Mouse (Mus musculus): ENCODE results near the gene Oprl1. TPM values are rescaled to one million over a fixed set of nuclear protein-coding genes. Genes with fewer than 3 reads are reported as not detected.

Gene Oprl1
- polyA plus RNA-seq, 1 experiment from 2014 or later, result 102 TPM

DNA sequence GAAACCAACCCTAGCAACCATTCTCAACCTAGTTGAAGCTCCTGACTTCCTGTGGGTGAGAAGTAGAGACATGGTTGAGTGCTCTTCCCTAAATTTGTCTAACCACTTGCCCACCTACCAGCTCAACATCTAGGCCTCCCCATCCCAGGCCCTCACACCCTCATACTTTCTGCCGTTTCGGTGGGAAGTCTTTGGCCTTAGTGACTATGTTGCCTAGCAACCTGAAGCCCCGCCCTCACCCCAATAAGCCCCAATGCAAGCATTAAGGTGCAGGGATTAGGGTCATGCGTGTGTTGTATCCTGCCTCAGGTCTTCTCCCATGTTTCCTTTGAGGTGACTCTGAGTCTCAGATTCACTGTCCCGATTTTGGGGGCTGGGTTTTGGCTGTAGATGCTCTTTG, 16.6 kb upstream of the Oprl1 start, which contains the start of gene Lkaaear1:
Lkaaear1 (minus strand) TSS at position 202 of the 400 bp plus-strand sequence.
- Histone ChIP-seq H3K9me3 (ENCODE audit: control insufficient read depth, low read length) (no peaks in the 10 kb centered on the region), H3K27ac (no peak within 1 kb of the TSS), H3K27me3 (ENCODE audit: control insufficient read depth, insufficient read depth, low read length) (no peaks in the 10 kb centered on the region), H3K36me3 (replicated peaks; ENCODE audit: control insufficient read depth, insufficient read depth) (no peaks in the 10 kb centered on the region), H3K9ac (no peak within 1 kb of the TSS), H3K4me1 (replicated peaks; ENCODE audit: control insufficient read depth, insufficient read depth, low read length) (peaks cover under 1% of the 10 kb centered on the region; the same call in 1 of the 2 replicates), H3K4me2 (replicated peaks) (no peak within 1 kb of the TSS), H3K4me3 (replicated peaks; ENCODE audit: low read length) (no peak within 1 kb of the TSS)
- 47% methylated on average over 5 of the region's 5 CpGs for WGBS
- no peak for DNase-seq (ENCODE audit: low spot score)
- ATAC-seq (ENCODE audit: low FRiP score), result no peak

- no peak overlapping the region for H3K4me2 ChIP-seq (replicated peaks)
- no peaks in the 10 kb centered on the region for H3K9me3 ChIP-seq (ENCODE audit: control insufficient read depth, low read length)
- H3K27ac ChIP-seq, result no peak overlapping the region
- DNase-seq (ENCODE audit: low spot score) (peak; percentile 41), ATAC-seq (ENCODE audit: low FRiP score) (no peak)
- 42% methylated on average over 4 of the region's 4 CpGs for whole genome bisulfite sequencing
- no peaks in the 10 kb centered on the region for H3K27me3 ChIP-seq (ENCODE audit: control insufficient read depth, insufficient read depth, low read length)
- no peaks in the 10 kb centered on the region for H3K4me1 ChIP-seq (replicated peaks; ENCODE audit: control insufficient read depth, insufficient read depth, low read length)
- H3K9ac ChIP-seq, result no peak overlapping the region
- no peaks in the 10 kb centered on the region for H3K36me3 ChIP-seq (replicated peaks; ENCODE audit: control insufficient read depth, insufficient read depth)
- no peak overlapping the region for H3K4me3 ChIP-seq (replicated peaks; ENCODE audit: low read length)
These were observed 8.1 kb upstream of the Oprl1 start for GRCm38 (mm10) chr2:181706668-181707067.

DNA sequence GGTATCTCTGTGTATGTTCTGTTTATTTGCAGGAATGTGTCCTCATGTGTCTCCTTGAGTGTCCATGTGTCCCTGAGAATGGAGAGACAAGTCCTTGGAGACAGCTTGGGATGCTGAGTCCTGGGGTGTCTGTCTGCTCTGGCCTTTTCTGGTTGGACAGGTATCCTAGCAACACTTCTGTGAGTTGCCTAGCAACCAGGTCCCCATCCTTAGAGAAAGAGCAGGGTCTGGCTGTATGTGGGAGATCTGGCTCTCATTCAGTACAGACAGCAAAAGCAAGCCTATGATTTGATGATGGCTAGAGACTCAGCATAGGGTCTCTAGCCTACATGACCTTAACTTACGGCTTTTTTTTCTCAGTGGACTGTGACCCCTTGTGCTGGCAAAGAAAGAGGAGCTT, 1.1 kb upstream of the Oprl1 start:
- peaks cover 36% of the 10 kb centered on the region for H3K4me1 ChIP-seq (replicated peaks; ENCODE audit: control insufficient read depth, insufficient read depth, low read length)
- 23% methylated on average over 1 of the region's 1 CpGs for WGBS
- H3K36me3 ChIP-seq (replicated peaks; ENCODE audit: control insufficient read depth, insufficient read depth), result peaks cover 3% of the 10 kb centered on the region
- H3K9me3 ChIP-seq (ENCODE audit: control insufficient read depth, low read length), result no peaks in the 10 kb centered on the region
- peak overlapping the region; percentile 97 for H3K27ac ChIP-seq
- H3K9ac ChIP-seq, result peak overlapping the region; percentile 75
- H3K4me2 ChIP-seq (replicated peaks), result peak overlapping the region; percentile 83
- DNase-seq (ENCODE audit: low spot score), result peak; percentile 59
- peak; percentile 81 for ATAC-seq (ENCODE audit: low FRiP score)
- no peaks in the 10 kb centered on the region for H3K27me3 ChIP-seq (ENCODE audit: control insufficient read depth, insufficient read depth, low read length)
- 0 out of 2 replicates have a peak overlapping the region, but pooled peaks have one; percentile 6 for H3K4me3 ChIP-seq (replicated peaks; ENCODE audit: low read length)

GRCm38 (mm10) chr2:181715382-181715781, 566 bp downstream of the Oprl1 start:
- peaks cover 36% of the 10 kb centered on the region for H3K4me1 ChIP-seq (replicated peaks; ENCODE audit: control insufficient read depth, insufficient read depth, low read length)
- peak overlapping the region; percentile 97 for H3K27ac ChIP-seq
- H3K9ac ChIP-seq, result peak overlapping the region; percentile 75
- 46% methylated on average over 3 of the region's 3 CpGs for WGBS
- no peaks in the 10 kb centered on the region for H3K9me3 ChIP-seq (ENCODE audit: control insufficient read depth, low read length)
- H3K4me3 ChIP-seq (replicated peaks; ENCODE audit: low read length), result peak overlapping the region; percentile 53
- H3K36me3 ChIP-seq (replicated peaks; ENCODE audit: control insufficient read depth, insufficient read depth), result peaks cover 19% of the 10 kb centered on the region
- DNase-seq (ENCODE audit: low spot score) (no peak), ATAC-seq (ENCODE audit: low FRiP score) (peak; percentile 12)
- peak overlapping the region; percentile 83 for H3K4me2 ChIP-seq (replicated peaks)
- no peaks in the 10 kb centered on the region for H3K27me3 ChIP-seq (ENCODE audit: control insufficient read depth, insufficient read depth, low read length)

DNA sequence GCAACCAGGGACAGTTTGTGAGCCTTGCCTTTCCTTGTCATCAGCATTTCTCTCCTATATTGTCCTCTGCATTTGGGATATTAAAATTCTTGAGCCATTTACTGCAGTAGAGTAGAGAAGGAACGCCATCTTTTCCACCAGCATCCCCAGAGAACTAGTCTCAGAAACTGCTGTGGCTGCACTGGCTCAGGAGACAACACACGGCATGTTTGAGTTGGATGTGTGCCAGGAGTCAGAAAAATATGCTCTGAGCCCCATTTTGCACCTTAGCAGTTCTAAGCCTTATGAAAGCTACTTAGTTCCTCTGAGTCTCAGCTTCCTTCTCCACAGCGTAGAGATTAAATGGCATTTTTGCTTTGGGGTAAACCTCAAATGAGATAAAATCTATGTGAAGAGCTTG, 2.2 kb downstream of the Oprl1 start:
- no peaks in the 10 kb centered on the region for H3K9me3 ChIP-seq (ENCODE audit: control insufficient read depth, low read length)
- ATAC-seq (ENCODE audit: low FRiP score) (no peak), DNase-seq (ENCODE audit: low spot score) (no peak)
- no peaks in the 10 kb centered on the region for H3K27me3 ChIP-seq (ENCODE audit: control insufficient read depth, insufficient read depth, low read length)
- H3K36me3 ChIP-seq (replicated peaks; ENCODE audit: control insufficient read depth, insufficient read depth), result peaks cover 35% of the 10 kb centered on the region
- H3K4me2 ChIP-seq (replicated peaks), result peak overlapping the region; percentile 83
- 0 out of 2 replicates have a peak overlapping the region, but pooled peaks have one; percentile 4 for H3K9ac ChIP-seq
- 40% methylated on average over 3 of the region's 3 CpGs for WGBS
- peak overlapping the region; percentile 53 for H3K4me3 ChIP-seq (replicated peaks; ENCODE audit: low read length)
- H3K27ac ChIP-seq, result no peak overlapping the region
- peaks cover 36% of the 10 kb centered on the region for H3K4me1 ChIP-seq (replicated peaks; ENCODE audit: control insufficient read depth, insufficient read depth, low read length)

DNA sequence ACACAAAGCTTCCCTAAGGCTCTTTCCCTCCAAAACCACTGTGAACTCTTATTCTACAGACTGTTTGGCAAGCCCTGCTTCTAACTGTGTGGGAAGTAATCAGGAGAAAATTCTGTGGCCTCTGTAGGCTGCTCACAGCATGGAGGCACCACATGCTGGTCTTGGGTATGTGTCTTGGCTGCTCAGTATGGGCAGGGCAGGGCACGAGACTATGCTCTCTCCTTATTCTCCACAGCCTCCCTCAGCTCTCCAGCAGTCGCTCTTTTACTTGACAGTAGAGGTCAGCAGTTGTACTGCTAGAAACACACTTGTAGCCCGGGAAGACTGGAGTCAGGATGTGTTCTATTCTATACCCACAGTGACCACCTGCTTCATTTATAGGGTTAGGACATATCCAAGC, 5.2 kb downstream of the Oprl1 start:
- WGBS, result 21% methylated on average over 3 of the region's 3 CpGs
- ATAC-seq (ENCODE audit: low FRiP score) (no peak), DNase-seq (ENCODE audit: low spot score) (no peak)
- Histone ChIP-seq H3K27me3 (ENCODE audit: control insufficient read depth, insufficient read depth, low read length) (no peaks in the 10 kb centered on the region), H3K36me3 (replicated peaks; ENCODE audit: control insufficient read depth, insufficient read depth) (peaks cover 43% of the 10 kb centered on the region), H3K9me3 (ENCODE audit: control insufficient read depth, low read length) (no peaks in the 10 kb centered on the region), H3K4me2 (replicated peaks) (no peak overlapping the region), H3K27ac (no peak overlapping the region), H3K4me1 (replicated peaks; ENCODE audit: control insufficient read depth, insufficient read depth, low read length) (peaks cover 17% of the 10 kb centered on the region), H3K4me3 (replicated peaks; ENCODE audit: low read length) (no peak overlapping the region), H3K9ac (no peak overlapping the region)

DNA sequence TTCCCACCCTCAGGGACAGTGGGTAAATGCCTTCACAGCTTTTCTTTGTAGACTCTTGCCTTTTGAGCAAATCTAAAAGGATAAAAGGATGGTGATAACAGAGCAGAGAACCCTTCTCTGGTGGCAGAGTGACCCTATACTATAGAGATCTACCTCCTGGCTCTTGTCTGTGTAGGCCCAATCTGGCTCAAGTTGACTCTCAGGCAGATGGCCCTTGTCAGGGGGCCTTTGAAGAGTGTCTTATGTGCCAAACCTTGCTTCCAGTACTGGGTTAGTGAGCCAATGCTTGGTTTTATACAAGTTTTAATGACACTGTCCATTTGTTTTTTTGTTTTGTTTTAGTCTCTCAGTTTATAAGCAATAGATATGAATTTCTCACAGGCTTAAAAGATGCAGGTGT, 6.4 kb downstream of the Oprl1 start:
- H3K36me3 ChIP-seq (replicated peaks; ENCODE audit: control insufficient read depth, insufficient read depth), result peaks cover 51% of the 10 kb centered on the region
- no peak overlapping the region for H3K9ac ChIP-seq
- peaks cover 11% of the 10 kb centered on the region for H3K4me1 ChIP-seq (replicated peaks; ENCODE audit: control insufficient read depth, insufficient read depth, low read length)
- ATAC-seq (ENCODE audit: low FRiP score) (no peak), DNase-seq (ENCODE audit: low spot score) (no peak)
- no peak overlapping the region for H3K27ac ChIP-seq
- H3K9me3 ChIP-seq (ENCODE audit: control insufficient read depth, low read length), result no peaks in the 10 kb centered on the region
- H3K4me3 ChIP-seq (replicated peaks; ENCODE audit: low read length), result no peak overlapping the region
- no peak overlapping the region for H3K4me2 ChIP-seq (replicated peaks)
- no peaks in the 10 kb centered on the region for H3K27me3 ChIP-seq (ENCODE audit: control insufficient read depth, insufficient read depth, low read length)

- 18% methylated on average over 3 of the region's 3 CpGs for WGBS
- H3K27me3 ChIP-seq (ENCODE audit: control insufficient read depth, insufficient read depth, low read length), result no peaks in the 10 kb centered on the region
- H3K9ac ChIP-seq, result no peak overlapping the region
- no peak overlapping the region for H3K4me2 ChIP-seq (replicated peaks)
- ATAC-seq (ENCODE audit: low FRiP score) (no peak), DNase-seq (ENCODE audit: low spot score) (peak; percentile 74)
- 0 out of 2 replicates have a peak, but pooled peaks cover under 1% of the 10 kb centered on the region for H3K4me1 ChIP-seq (replicated peaks; ENCODE audit: control insufficient read depth, insufficient read depth, low read length)
- no peaks in the 10 kb centered on the region for H3K9me3 ChIP-seq (ENCODE audit: control insufficient read depth, low read length)
- peaks cover 61% of the 10 kb centered on the region for H3K36me3 ChIP-seq (replicated peaks; ENCODE audit: control insufficient read depth, insufficient read depth)
- no peak overlapping the region for H3K27ac ChIP-seq
- H3K4me3 ChIP-seq (replicated peaks; ENCODE audit: low read length), result no peak overlapping the region
These were observed 7.4 kb downstream of the Oprl1 start for GRCm38 (mm10) chr2:181722213-181722612.

- peak; percentile 48; the same call in 1 of the 2 replicates for ATAC-seq (ENCODE audit: low FRiP score)
- Histone ChIP-seq H3K27me3 (ENCODE audit: control insufficient read depth, insufficient read depth, low read length) (no peaks in the 10 kb centered on the region), H3K4me3 (replicated peaks; ENCODE audit: low read length) (no peak overlapping the region), H3K9me3 (ENCODE audit: control insufficient read depth, low read length) (no peaks in the 10 kb centered on the region), H3K27ac (no peak overlapping the region), H3K4me2 (replicated peaks) (no peak overlapping the region), H3K9ac (no peak overlapping the region), H3K36me3 (replicated peaks; ENCODE audit: control insufficient read depth, insufficient read depth) (peaks cover 26% of the 10 kb centered on the region), H3K4me1 (replicated peaks; ENCODE audit: control insufficient read depth, insufficient read depth, low read length) (no peaks in the 10 kb centered on the region)
- no peak for DNase-seq (ENCODE audit: low spot score)
- WGBS, result 39% methylated on average over 9 of the region's 9 CpGs
These were observed 12.9 kb downstream of the Oprl1 start for GRCm38 (mm10) chr2:181727659-181728262.

All from hindbrain, embryonic 14.5 days (tissue).